Comparison of ENCODE assay signal across 24 mouse cellular contexts in genomic region chr5:23911556-23911955, GRCm38 (mm10).
"Had no signal": no experiment of that assay in that cellular context is flagged by ENCODE, and none has a peak within 500 bp of the region (broad histone marks: within the 10 kb centered on the region; RNA-seq: fewer than 3 reads in every experiment).

No protein-coding gene starts in this region.

- H3K4me3 ChIP-seq: heart, adult 2 months; heart, embryonic 13.5 days; heart, embryonic 15.5 days; hindbrain, embryonic 13.5 days; hindbrain, embryonic 15.5 days; layer of hippocampus, adult 2 months; left cerebral cortex, adult 2 months; limb, embryonic 10.5 days; limb, embryonic 12.5 days; liver, embryonic 13.5 days; liver, embryonic 15.5 days had no signal

- ATAC-seq: hindbrain, postnatal 0 days; intestine, embryonic 16.5 days; liver, postnatal 0 days had no signal

- DNase-seq: gastrocnemius, postnatal 10 days; gastrocnemius, postnatal 36 days; heart, adult 2 months; heart, postnatal 14 days; heart, postnatal 36 days; kidney, adult 11 months; kidney, adult 2 months; kidney, postnatal 25 days; liver; liver, embryonic 13.5 days; liver, postnatal 0 days had no signal

- H3K9me3 ChIP-seq: heart, embryonic 15.5 days; hindbrain, embryonic 15.5 days had no signal

- H3K36me3 ChIP-seq: heart, embryonic 13.5 days; heart, embryonic 15.5 days; hindbrain, embryonic 13.5 days; hindbrain, embryonic 15.5 days; limb, embryonic 10.5 days; limb, embryonic 12.5 days; liver, embryonic 13.5 days had no signal

- H3K4me2 ChIP-seq: heart, embryonic 11.5 days; heart, embryonic 13.5 days; heart, embryonic 15.5 days; hindbrain, embryonic 13.5 days; hindbrain, embryonic 15.5 days; limb, embryonic 12.5 days; liver, embryonic 11.5 days; liver, embryonic 13.5 days; liver, embryonic 15.5 days had no signal

- H3K27me3 ChIP-seq: heart, embryonic 13.5 days; heart, embryonic 15.5 days; hindbrain, embryonic 13.5 days; hindbrain, embryonic 15.5 days; limb, embryonic 12.5 days; liver, embryonic 13.5 days had no signal

- H3K27ac ChIP-seq: heart, adult 2 months; heart, embryonic 13.5 days; heart, embryonic 15.5 days; hindbrain, embryonic 13.5 days; hindbrain, embryonic 15.5 days; hindbrain, postnatal 0 days; layer of hippocampus, adult 2 months; limb, embryonic 10.5 days; limb, embryonic 12.5 days; liver, embryonic 13.5 days; liver, embryonic 15.5 days had no signal

- H3K9ac ChIP-seq: heart, embryonic 13.5 days; heart, embryonic 15.5 days; hindbrain, embryonic 13.5 days; hindbrain, embryonic 15.5 days; limb, embryonic 12.5 days; liver, embryonic 13.5 days; liver, embryonic 15.5 days; liver, postnatal 0 days had no signal

- H3K4me1 ChIP-seq: heart, embryonic 13.5 days; heart, embryonic 15.5 days; hindbrain, embryonic 13.5 days; hindbrain, embryonic 15.5 days had no signal
